Mouse (Mus musculus): ENCODE results near the gene Usp7.

Usp7 gene

DNA sequence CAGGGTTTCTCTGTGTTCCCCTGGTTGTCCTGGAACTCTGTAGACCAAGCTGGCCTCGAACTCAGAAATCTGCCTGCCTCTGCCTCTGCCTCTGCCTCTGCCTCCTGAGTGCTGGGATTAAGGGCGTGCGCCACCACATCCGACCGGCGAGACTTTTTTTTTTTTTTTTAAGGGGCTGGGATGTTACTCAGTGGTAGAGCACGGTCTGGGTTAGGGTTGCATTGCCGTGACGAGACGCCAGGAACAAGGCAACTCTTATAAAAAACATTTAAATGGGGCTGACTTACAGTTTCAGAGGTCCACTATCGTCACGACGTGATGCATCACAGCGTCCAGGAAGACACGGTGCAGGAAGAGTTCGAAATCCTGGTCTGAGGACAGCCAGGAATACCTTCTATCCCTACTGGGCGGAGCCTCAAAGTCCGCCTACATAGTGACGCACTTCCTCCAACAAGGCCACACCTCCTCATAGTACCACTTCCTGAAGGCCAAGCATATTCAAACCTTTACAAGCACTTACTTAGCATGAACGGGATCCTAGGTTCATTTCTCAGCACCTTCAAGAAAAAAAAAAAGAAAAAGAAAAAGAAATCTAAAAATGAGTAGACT, at the start of gene Usp7:
Gene Usp7 (minus strand): TSS at position 360 of the 609 bp plus-strand sequence.
- in situ Hi-C loops (cut with MboI, MseI): no loop called here

- in situ Hi-C loops (cut with MboI, MseI): loop anchor here (25.0 kb wide), 1 partner anchor 1972 kb away; the partner anchor contains the start of genes Gm11172 and Prm1
These were observed 48.4 kb upstream of the Usp7 start for GRCm38 (mm10) chr16:8840557-8840956.

- in situ Hi-C loops (cut with MboI, MseI): loop anchor here (25.0 kb wide), 1 partner anchor 1973 kb away; the partner anchor contains the start of genes Gm11172 and Prm1
These were observed 46.8 kb upstream of the Usp7 start for GRCm38 (mm10) chr16:8838921-8839320.

DNA sequence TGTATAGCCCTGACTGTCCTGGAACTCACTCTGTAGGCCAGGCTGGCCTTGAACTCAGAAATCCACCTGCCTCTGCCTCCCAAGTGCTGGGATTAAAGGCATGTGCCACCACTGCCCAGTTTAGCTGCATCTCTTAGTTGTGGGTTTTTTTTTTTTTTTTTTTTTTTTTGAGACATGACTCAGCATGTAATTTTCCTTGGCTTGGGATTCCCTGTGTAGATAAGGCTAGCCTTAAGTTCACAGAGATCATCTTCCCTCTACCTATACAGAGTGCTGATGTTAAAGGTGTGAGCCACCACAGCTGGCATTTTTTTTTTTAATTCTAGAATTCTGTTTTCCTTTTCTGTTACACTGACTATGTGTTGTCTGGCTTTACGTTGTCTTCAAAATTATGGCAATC, 45.5 kb upstream of the Usp7 start:
- in situ Hi-C loops (cut with MboI, MseI): loop anchor here (25.0 kb wide), 1 partner anchor 1975 kb away; the partner anchor contains the start of genes Gm11172 and Prm1

GRCm38 (mm10) chr16:8836876-8837275, 44.8 kb upstream of the Usp7 start:
- in situ Hi-C loops (cut with MboI, MseI): loop anchor here (25.0 kb wide), 1 partner anchor 1975 kb away; the partner anchor contains the start of genes Gm11172 and Prm1

- in situ Hi-C loops (cut with MboI, MseI): loop anchor here (5.0 to 25.0 kb wide), 2 partner anchors 94 to 1981 kb away; partner anchors contain the start of genes Gm11172 and Prm1
These were observed 39.1 kb upstream of the Usp7 start for GRCm38 (mm10) chr16:8831241-8831640.

- in situ Hi-C loops (cut with MboI, MseI): loop anchor here (5.0 to 25.0 kb wide), 2 partner anchors 93 to 1982 kb away; partner anchors contain the start of genes Gm11172 and Prm1
These were observed 38.5 kb upstream of the Usp7 start for GRCm38 (mm10) chr16:8830431-8831211.

DNA sequence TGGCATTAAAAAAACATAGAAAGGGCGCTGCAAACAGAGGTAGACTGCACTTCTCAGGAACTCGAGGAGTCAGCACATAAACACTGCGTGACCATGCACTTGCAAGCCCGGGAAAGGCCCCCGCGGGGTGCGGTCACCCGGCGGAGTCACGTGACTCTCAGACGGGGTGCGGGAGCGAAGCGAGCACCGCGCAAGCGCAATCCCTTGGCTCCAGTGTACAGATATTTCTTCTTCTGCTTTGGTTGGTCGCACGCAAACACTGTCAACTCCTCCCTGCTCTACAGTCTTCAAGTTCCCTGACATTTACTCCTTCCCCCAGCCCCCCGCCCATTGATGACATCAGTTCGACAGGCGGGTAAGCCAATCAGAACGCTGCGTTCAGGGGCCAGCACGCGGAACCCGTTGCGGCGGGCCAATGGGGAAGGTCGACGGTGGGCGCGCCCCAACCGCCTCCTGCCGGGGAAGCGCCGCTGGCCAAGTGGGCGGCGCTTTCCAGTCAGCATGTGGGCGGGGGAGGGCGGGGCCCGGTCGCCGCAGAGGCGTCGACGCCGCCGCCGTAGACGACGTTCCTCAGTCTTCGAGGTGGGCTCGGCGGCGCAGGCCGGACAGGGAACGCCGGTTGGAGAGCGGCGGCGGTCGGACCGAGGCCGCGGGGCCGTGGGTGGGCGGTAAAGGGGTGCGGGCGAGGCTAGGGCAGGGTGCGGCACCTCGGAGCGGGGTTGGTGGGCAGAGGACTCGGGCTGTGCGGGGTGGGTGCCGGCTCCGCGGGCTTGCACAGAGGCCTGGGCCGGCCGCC, 37.7 kb upstream of the Usp7 start, which contains the start of gene 1810013L24Rik:
Gene 1810013L24Rik (plus strand): TSS at position 537 of the 796 bp plus-strand sequence.
- in situ Hi-C loops (cut with MboI, MseI): loop anchor here (5.0 to 25.0 kb wide), 2 partner anchors 92 to 1983 kb away; partner anchors contain the start of genes Gm11172 and Prm1

DNA sequence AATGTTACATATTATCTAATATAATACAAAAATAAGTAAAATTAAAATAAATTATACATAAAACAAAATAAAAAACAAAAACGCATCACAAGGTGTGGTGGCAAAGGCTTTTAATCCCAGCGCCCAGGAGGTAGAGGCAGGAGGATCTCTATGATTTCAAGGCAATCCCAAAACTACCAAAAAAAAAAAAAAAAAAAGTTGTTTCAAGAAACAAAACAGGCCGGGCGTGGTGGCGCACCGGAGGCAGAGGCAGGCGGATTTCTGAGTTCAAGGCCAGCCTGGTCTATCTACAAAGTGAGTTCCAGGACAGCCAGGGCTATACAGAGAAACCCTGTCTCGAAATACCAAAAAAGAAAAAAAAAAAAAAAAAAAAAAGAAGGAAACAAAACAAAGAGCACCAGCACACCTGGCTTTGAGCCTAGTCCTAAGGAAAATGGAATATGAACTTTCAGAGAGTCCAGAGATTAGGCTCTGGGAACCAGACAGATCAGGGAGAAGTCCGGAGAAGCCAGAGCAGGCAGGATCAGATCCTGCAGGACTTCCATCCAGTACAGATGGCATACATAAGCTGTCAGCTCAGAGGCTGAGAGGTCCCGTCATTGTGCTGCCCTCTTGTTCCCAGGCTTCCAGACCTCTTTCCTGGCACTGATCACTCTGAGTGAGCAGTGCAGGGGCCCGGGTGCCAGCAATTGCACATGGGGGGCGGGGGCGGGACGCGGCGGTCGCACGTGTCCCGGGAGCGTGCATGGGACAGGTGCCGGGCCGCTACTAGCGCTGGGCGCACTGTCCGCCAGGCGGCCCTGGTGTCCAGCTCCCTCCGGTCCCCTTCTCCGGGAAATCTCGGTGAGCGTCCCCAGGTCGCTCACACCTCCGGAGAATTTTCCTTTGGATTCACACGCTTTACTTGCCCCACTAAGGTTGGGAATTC, 36.8 kb upstream of the Usp7 start:
- in situ Hi-C loops (cut with MboI, MseI): loop anchor here (25.0 kb wide), 1 partner anchor 1983 kb away; the partner anchor contains the start of genes Gm11172 and Prm1

- in situ Hi-C loops (cut with MboI, MseI): loop anchor here (25.0 kb wide), 1 partner anchor 1985 kb away; the partner anchor contains the start of genes Gm11172 and Prm1
These were observed 35.3 kb upstream of the Usp7 start for GRCm38 (mm10) chr16:8827366-8827765.

- in situ Hi-C loops (cut with MboI, MseI): no loop called here
These were observed 31.6 kb upstream of the Usp7 start for GRCm38 (mm10) chr16:8823661-8824060.

DNA sequence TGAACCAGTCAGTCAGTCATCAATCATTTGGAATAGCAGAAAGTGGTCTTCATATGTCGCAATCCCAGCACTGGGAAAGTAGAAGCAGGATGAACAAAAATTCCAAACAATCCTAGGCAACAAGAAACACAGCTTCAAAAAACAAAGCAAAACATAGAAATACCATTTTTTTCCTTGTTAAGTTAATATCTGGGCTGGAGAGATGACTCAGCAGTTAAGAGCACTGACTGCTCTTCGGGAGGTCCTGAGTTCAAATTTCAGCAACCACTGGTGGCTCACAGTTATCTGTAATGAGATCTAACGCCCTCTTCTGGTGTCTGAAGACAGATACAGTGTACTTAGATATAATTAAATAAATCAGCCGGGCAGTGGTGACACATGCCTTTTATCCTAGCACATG, 30.5 kb upstream of the Usp7 start:
- in situ Hi-C loops (cut with MboI, MseI): no loop called here

- in situ Hi-C loops (cut with MboI, MseI): no loop called here
These were observed 29.3 kb upstream of the Usp7 start for GRCm38 (mm10) chr16:8821429-8821828.

DNA sequence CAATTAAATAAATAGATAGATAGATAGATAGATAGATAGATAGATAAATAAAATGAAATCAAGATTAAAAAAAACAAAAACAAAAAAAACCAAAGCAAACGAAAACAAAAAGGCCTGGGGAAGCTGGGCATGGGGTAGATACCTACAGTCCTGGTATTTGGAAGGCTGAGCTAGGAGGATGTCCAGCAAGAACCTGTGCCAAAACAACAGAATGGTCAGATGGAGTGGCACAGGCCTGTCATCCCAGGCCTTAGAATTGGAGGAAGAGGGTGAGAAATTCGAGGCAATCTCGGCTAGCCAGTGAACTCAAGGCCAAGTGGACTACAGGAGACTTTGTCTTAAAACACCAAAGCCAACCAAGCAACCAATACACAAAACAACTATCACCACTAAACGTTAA, 25.8 kb upstream of the Usp7 start:
- in situ Hi-C loops (cut with MboI, MseI): no loop called here

GRCm38 (mm10) chr16:8810399-8811127, 18.5 kb upstream of the Usp7 start:
- in situ Hi-C loops (cut with MboI, MseI): no loop called here

DNA sequence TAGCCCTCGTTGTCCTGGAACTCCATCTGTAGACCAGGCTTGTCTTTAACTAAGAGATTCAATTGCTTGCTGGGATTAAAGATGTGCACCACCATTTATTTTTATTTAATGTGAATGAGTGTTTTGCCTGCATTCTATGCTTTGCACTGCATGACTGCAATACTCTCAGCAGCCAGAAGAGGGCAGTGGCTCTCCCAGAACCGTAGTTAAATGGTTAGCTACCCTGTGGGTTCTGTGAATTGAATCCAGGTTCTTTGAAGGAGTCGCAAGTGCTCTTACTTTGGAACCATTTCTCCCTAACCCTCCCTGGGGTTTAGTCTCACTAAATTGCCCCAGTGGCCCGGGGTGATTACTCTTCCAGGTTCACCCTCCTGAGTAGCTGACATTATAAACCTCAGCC, 14.6 kb upstream of the Usp7 start:
- in situ Hi-C loops (cut with MboI, MseI): no loop called here

GRCm38 (mm10) chr16:8795906-8796305, 3.8 kb upstream of the Usp7 start:
- in situ Hi-C loops (cut with MboI, MseI): no loop called here

GRCm38 (mm10) chr16:8794952-8795351, 2.8 kb upstream of the Usp7 start:
- in situ Hi-C loops (cut with MboI, MseI): no loop called here

DNA sequence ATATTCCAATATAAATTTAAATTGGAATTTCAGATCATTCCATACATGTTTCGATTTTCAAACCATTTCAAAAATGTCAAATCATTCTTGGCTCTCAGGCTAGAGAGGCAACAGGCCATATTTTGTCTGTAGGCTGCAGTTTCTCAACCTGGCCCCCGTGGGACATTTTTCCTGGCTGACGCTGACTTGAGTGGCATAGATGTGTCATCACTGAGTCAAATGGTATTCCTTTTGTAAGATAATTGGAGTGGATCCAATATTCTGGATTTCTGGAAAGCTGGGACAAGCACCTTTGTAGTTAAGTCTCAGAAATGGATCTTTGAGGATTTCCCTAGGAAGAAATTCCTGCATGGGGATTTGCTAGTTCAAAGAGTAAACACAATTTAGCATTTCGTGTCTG, 1.2 kb downstream of the Usp7 start:
- in situ Hi-C loops (cut with MboI, MseI): no loop called here

GRCm38 (mm10) chr16:8784753-8785152, 7.4 kb downstream of the Usp7 start:
- in situ Hi-C loops (cut with MboI, MseI): no loop called here

All from T-helper 1 cell (primary cell).